Mouse (Mus musculus): ENCODE measurements around the gene Gm49387.

- TF ChIP-seq GATA1 (IDR thresholded peaks at IDR 0.05; ENCODE audit: borderline replicate concordance, low read length) (no peak), FLI1 (IDR thresholded peaks at IDR 0.05; ENCODE audit: low read length) (no peak)
These were observed 10.5 kb upstream of the Gm49387 start for GRCm38 (mm10) chr14:31651206-31651605.

All from megakaryocyte, embryonic 14.5 days (primary cell).